Mouse (Mus musculus) liver, embryonic 11.5 days (tissue): ENCODE data around the gene Gm17662. TPM values are rescaled to one million over a fixed set of nuclear protein-coding genes. Genes with fewer than 3 reads are reported as not detected.

Source experiments
- ATAC-seq: fragments of 200-750 bp; cut with Nextera tagmentation; replicated peaks from 2 replicates; pipeline ENCODE4 v1.8.0; 2017; ENCODE audit warnings: moderate number of reproducible peaks, mild to moderate bottlenecking, moderate TSS enrichment, moderate library complexity; ENCODE audit not compliant: low FRiP score
- DNase-seq: peaks from one replicate; pipeline ENCODE4 v3.0.0-alpha.2; 2017; ENCODE audit warnings: low spot score
- H3K27ac ChIP-seq: fragments of 300-500 bp; sonication (generic); 2 replicates; pipeline ENCODE4 v1.5.1; 2014; ENCODE audit warnings: mild to moderate bottlenecking, low read depth, low read length, control low read depth
- H3K27me3 ChIP-seq: fragments of 300-500 bp; sonication (generic); replicated peaks from 2 replicates; pipeline ENCODE4 v1.6.1; 2014; ENCODE audit warnings: low read length, mixed read lengths; ENCODE audit not compliant: control insufficient read depth, insufficient read depth
- H3K36me3 ChIP-seq: fragments of 300-500 bp; sonication (generic); 2 replicates; pipeline ENCODE4 v1.6.1; 2014; ENCODE audit warnings: mild to moderate bottlenecking, low read length, moderate library complexity, mixed read lengths; ENCODE audit not compliant: control insufficient read depth, insufficient read depth
- H3K4me1 ChIP-seq: fragments of 300-500 bp; sonication (generic); replicated peaks from 2 replicates; pipeline ENCODE4 v1.6.1; 2014; ENCODE audit warnings: low read length, mixed read lengths; ENCODE audit not compliant: control insufficient read depth, insufficient read depth
- H3K4me2 ChIP-seq: fragments of 300-500 bp; sonication (generic); 2 replicates; pipeline ENCODE4 v1.6.1; 2014; ENCODE audit warnings: mild to moderate bottlenecking, control low read depth, moderate library complexity
- H3K4me3 ChIP-seq: fragments of 300-500 bp; sonication (generic); 2 replicates; pipeline ENCODE4 v1.5.1; 2014; ENCODE audit warnings: low read depth, low read length, control low read depth
- H3K9ac ChIP-seq: fragments of 300-500 bp; sonication (generic); 2 replicates; pipeline ENCODE4 v1.6.1; 2014; ENCODE audit warnings: low read depth, low read length, control low read depth
- H3K9me3 ChIP-seq: fragments of 300-500 bp; sonication (generic); 2 replicates; pipeline ENCODE4 v1.6.1; 2016; ENCODE audit warnings: low read length, inconsistent platforms, mixed read lengths; ENCODE audit not compliant: control insufficient read depth
- WGBS: fragments of 180-500 bp; shearing (Covaris S2); extraction: QIAGEN DNeasy Blood & Tissue Kit; methylation state at CpG from one replicate; pipeline ENCODE4 v1.1.7; 2014; 5-methylcytosine and 5-hydroxymethylcytosine counted together
- polyA plus RNA-seq: library from polyadenylated mRNA; unstranded; fragments of >200 nt; fragmentation: Nextera tagmentation; extraction: Ambion mirVana; gene quantifications from 2 replicates; pipeline ENCODE4 v1.2.1, GENCODE M21; 2014

Gene Gm17662
- polyA plus RNA-seq = not detected in 2 replicates

DNA sequence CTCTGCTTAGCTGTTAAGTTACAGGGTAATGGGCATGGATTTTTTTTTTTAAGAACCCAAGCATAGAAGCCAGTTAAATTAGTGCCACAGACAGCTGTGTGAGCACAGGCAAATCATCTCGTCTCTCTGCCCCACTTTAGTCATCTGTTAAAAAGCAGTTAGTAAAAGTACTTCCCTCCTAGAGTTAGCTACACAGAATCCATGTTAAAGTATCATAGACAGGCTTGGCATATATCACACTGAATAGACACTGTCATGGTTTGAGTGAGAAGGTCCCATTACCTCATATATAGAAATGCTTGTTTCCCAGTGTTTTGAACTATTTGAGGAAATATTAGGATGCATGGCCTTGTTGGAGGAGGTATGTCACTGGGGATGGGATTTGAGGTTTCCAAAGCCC is at the start of gene Gm17662:
TSS of gene Gm17662 (plus strand) at position 301 of the 400 bp plus-strand sequence.
- no peaks in the 10 kb centered on the region for H3K9me3 ChIP-seq
- H3K4me1 ChIP-seq = no peaks in the 10 kb centered on the region
- no peaks in the 10 kb centered on the region for H3K36me3 ChIP-seq
- H3K4me2 ChIP-seq = no peak within 1 kb of the TSS
- no peaks in the 10 kb centered on the region for H3K27me3 ChIP-seq
- H3K4me3 ChIP-seq = no peak within 1 kb of the TSS
- no peak within 1 kb of the TSS for H3K9ac ChIP-seq
- no peak within 1 kb of the TSS for H3K27ac ChIP-seq
- no peak for ATAC-seq
- DNase-seq = no peak
- 57% methylated on average over 1 of the region's 1 CpGs for WGBS

DNA sequence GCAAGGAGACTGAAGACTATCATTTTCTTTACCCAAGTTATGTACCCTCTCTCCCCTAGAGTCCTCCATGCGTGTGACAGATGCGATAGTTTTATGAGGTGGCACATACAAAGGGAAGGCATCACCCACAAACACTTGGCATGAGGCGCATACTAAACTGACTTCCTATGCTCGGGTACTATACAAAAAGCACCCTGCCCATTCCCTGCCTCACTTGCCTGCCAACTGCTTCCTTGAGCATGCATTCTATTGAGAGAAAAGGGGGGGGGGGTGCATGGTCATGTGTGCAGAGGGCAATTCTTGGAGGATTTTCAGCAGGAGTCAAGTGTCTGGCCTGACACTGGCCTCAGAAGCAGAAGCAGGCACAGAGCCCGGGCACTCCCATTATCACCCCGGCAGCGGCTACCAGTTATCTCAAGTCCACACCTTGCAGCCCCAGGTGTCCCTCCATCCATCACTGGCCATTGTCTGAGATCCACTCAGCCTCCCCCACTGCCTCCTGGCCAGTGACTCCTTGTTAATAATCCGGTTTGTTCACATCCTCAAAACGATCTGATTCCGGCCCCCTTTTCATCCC is 46.3 kb upstream of the Gm17662 start:
- no peak overlapping the region for H3K9ac ChIP-seq
- H3K4me1 ChIP-seq = no peaks in the 10 kb centered on the region; the same call in 1 of the 2 replicates
- H3K4me3 ChIP-seq = no peak overlapping the region
- no peak overlapping the region for H3K27ac ChIP-seq
- ATAC-seq = no peak
- H3K36me3 ChIP-seq = no peaks in the 10 kb centered on the region
- 55% methylated on average over 10 of the region's 10 CpGs for WGBS
- no peaks in the 10 kb centered on the region for H3K27me3 ChIP-seq
- no peaks in the 10 kb centered on the region for H3K9me3 ChIP-seq
- no peak for DNase-seq
- no peak overlapping the region for H3K4me2 ChIP-seq

DNA sequence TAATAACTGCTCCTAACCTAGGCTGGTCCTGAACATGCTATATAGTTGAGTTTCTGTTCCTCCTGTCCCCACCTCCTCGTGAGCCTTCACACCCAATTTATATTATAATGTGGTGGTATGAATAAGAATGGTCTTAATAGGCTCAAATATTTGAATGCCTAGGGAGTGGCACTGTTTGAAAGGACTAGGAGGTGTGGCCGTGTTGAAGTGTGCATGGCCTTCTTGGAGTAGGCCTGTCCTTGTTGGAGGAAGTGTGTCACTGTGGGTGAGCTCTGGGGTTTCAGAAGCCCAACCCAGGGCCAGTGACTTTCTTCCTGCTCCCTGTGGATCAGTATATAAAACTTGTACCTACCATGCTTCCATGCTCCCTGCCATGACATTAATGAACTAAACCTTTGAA is 43.5 kb upstream of the Gm17662 start:
- no peaks in the 10 kb centered on the region; the same call in 1 of the 2 replicates for H3K9me3 ChIP-seq
- WGBS = 69% methylated on average over 2 of the region's 2 CpGs
- H3K4me3 ChIP-seq = no peak overlapping the region
- no peaks in the 10 kb centered on the region for H3K27me3 ChIP-seq
- no peak overlapping the region for H3K27ac ChIP-seq
- no peaks in the 10 kb centered on the region for H3K36me3 ChIP-seq
- no peak overlapping the region for H3K9ac ChIP-seq
- no peak for DNase-seq
- ATAC-seq = no peak
- no peaks in the 10 kb centered on the region; the same call in 1 of the 2 replicates for H3K4me1 ChIP-seq
- H3K4me2 ChIP-seq = no peak overlapping the region

DNA sequence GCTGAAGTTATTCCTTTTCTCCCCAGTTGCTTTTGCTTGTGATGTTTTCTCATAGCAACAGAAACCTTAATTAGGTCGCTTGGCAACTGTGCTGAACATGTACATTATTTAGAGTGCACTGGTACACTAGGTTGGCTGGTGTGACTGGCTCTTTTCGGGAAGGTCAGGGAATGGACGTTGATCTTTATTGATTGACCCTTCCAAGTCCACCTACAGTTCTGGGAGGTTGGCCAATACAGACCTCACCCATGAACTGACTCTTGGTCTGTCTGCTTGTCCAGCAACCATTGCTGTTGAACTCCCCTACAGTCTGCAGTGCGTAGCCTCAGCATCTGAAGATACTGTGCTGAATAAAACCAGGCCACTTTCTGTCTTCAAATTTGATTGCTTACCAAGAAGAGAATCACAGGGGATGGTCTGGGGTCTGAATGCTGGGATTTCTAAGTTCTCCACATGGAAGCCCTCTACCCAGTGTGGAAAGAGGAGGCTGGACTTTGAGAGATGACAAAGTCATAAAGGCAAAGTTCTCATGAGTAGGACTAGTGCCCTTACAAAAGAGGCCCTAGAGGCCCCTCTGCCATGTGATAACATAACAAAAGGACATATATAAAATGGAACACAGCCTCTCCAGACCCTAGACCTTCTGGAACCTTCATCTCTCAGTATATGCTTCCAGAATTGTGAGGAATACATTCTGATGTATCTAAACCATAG is 40.5 kb upstream of the Gm17662 start:
- Histone ChIP-seq H3K9ac (no peak overlapping the region), H3K27me3 (no peaks in the 10 kb centered on the region), H3K4me1 (no peaks in the 10 kb centered on the region), H3K4me2 (no peak overlapping the region), H3K27ac (no peak overlapping the region), H3K4me3 (no peak overlapping the region), H3K36me3 (no peaks in the 10 kb centered on the region), H3K9me3 (no peaks in the 10 kb centered on the region; the same call in 1 of the 2 replicates)
- DNase-seq (no peak), ATAC-seq (peak; percentile 47; the same call in 1 of the 2 replicates)
- WGBS = 70% methylated on average over 4 of the region's 4 CpGs

DNA sequence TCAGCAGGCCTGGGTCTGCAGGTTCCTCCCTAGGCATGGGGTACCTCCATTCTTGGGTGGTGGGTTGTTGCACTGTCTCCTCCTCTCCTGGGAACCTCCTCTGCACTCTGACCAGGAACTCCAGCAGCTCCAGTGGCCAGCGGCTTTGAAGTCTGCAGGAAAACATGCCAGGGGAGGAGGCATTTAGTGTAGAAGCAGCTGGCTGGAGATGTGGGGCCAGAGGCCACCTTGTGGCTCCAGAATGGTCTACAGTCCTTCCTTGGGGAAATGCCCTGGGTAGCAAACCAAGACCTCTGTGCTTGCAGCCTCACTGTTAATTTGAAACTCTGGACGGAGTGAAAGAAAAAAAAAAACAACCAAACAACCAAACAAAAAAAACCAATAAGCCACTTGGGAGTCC is 39.6 kb upstream of the Gm17662 start:
- WGBS = 49% methylated on average over 2 of the region's 2 CpGs
- Histone ChIP-seq H3K4me3 (no peak overlapping the region), H3K4me1 (no peaks in the 10 kb centered on the region), H3K9me3 (no peaks in the 10 kb centered on the region; the same call in 1 of the 2 replicates), H3K27me3 (no peaks in the 10 kb centered on the region), H3K4me2 (no peak overlapping the region), H3K9ac (no peak overlapping the region), H3K36me3 (no peaks in the 10 kb centered on the region; the same call in 1 of the 2 replicates), H3K27ac (no peak overlapping the region)
- DNase-seq (no peak), ATAC-seq (no peak)

DNA sequence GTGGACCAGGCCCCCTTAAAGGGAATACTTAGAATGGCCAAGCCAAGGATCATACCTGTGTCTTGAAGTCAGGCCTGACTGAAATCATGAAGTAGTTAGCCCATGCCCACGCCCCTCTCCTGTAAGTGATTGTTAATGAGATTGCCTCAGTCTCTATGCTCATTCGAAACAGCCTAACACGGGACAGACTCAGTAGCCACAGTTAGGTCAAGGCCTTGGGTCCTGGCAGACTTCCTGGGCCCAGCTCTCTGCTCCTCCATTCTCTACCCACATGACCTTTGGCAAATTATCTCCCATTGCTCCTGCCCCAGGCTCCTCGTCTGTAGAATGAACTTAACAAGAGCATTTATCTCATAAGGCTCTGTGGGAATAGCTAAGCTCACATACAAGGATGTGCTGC is 38.1 kb upstream of the Gm17662 start:
- no peak overlapping the region for H3K27ac ChIP-seq
- H3K27me3 ChIP-seq = no peaks in the 10 kb centered on the region
- no peaks in the 10 kb centered on the region for H3K4me1 ChIP-seq
- no peaks in the 10 kb centered on the region; the same call in 1 of the 2 replicates for H3K9me3 ChIP-seq
- DNase-seq (no peak), ATAC-seq (no peak)
- H3K36me3 ChIP-seq = no peaks in the 10 kb centered on the region; the same call in 1 of the 2 replicates
- WGBS = 68% methylated on average over 4 of the region's 4 CpGs
- no peak overlapping the region for H3K9ac ChIP-seq
- H3K4me2 ChIP-seq = no peak overlapping the region
- no peak overlapping the region for H3K4me3 ChIP-seq

DNA sequence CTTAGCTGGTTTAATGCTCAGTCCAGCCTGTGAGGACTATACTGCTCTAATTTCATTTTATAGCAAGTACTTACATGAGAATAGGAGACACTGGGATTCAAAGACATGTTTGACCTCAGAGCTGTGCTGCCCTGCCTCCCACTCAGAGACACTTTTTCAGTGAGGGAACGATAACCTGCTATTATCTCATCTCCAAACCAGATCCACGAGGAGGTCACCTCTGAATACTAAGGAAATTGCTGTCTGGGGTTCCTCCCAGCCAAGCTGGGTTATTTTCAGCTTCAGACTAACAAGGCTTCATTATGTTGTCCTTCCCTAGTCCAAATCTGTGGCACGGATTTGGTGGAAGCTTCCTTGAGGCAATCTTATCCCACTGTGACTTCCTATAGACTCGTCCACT is 37.2 kb upstream of the Gm17662 start:
- no peaks in the 10 kb centered on the region; the same call in 1 of the 2 replicates for H3K36me3 ChIP-seq
- H3K4me3 ChIP-seq = no peak overlapping the region
- no peaks in the 10 kb centered on the region; the same call in 1 of the 2 replicates for H3K9me3 ChIP-seq
- no peaks in the 10 kb centered on the region for H3K4me1 ChIP-seq
- no peaks in the 10 kb centered on the region for H3K27me3 ChIP-seq
- no peak overlapping the region for H3K27ac ChIP-seq
- no peak overlapping the region for H3K4me2 ChIP-seq
- WGBS = 58% methylated on average over 4 of the region's 4 CpGs
- no peak overlapping the region for H3K9ac ChIP-seq
- ATAC-seq (no peak), DNase-seq (no peak)

DNA sequence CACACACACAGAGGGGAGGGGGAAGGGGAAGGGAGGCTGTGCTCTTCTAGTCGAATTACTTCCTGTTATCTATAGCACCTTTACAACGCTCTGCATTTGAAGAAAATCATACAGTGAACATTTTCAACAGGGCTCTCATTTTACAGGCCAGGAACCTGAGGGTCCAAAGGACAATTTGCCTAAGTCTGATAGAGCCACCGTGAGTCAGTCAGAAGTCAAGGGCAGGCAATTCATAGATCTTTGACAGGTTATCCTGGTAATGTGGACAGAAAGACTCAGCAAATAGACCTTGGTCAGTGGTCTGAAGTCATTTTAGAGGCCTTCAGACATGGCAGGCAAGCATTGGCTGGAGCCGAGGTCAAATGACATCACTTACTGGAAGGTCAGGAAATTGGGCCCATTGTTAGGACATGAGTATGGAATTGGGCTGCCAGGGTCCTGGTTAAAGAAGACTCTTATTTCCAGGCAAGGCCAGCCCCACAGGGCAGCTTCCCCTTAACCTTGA is 33.5 kb upstream of the Gm17662 start:
- 50% methylated on average over 4 of the region's 4 CpGs for WGBS
- Histone ChIP-seq H3K4me1 (no peaks in the 10 kb centered on the region), H3K9me3 (no peaks in the 10 kb centered on the region), H3K4me3 (no peak overlapping the region), H3K4me2 (no peak overlapping the region), H3K36me3 (no peaks in the 10 kb centered on the region; the same call in 1 of the 2 replicates), H3K27ac (no peak overlapping the region; the same call in 1 of the 2 replicates), H3K27me3 (no peaks in the 10 kb centered on the region), H3K9ac (no peak overlapping the region)
- no peak; the same call in 1 of the 2 replicates for ATAC-seq
- DNase-seq = no peak
